Mouse (Mus musculus) olfactory bulb, adult 2 months (tissue): ENCODE results near the gene Rab44.

Experiments used
- CTCF ChIP-seq: fragments of 200-500 bp; IDR thresholded peaks from 2 replicates; pipeline ENCODE4 v1.5.1; 2012; ENCODE audit warnings: low read depth, mild to moderate bottlenecking, low read length, moderate library complexity; ENCODE audit not compliant: insufficient read depth
- POLR2A ChIP-seq: fragments of 200-500 bp; IDR thresholded peaks from 2 replicates; pipeline ENCODE4 v1.6.1; 2012; ENCODE audit warnings: mild to moderate bottlenecking, low read depth, low read length, moderate library complexity; ENCODE audit not compliant: insufficient read depth

GRCm38 (mm10) chr17:29096851-29097561, 16.9 kb upstream of the Rab44 start:
- no peak for TF ChIP-seq CTCF
- no peak for TF ChIP-seq POLR2A
